Mouse (Mus musculus) heart, embryonic 14.5 days (tissue): ENCODE data around the gene Ttll8. TPM values are rescaled to one million over a fixed set of nuclear protein-coding genes. Genes with fewer than 3 reads are reported as not detected.

Experiments used
- ATAC-seq: fragments of 200-750 bp; cut with Nextera tagmentation; 2 replicates; pipeline ENCODE4 v1.8.0; 2017; ENCODE audit warnings: low read depth, moderate TSS enrichment; ENCODE audit not compliant: insufficient number of reproducible peaks, insufficient read depth, low FRiP score
- H3K27ac ChIP-seq, 2 experiments: fragments of 200-500 bp in 1 of 2; fragments of 300-500 bp in 1 of 2; sonication (generic) in 1 of 2; replicated peaks in 1 of 2; 2 replicates each; pipeline ENCODE4 v1.5.1; 2012 to 2014; ENCODE audit warnings: low read depth in 2 of 2, low read length in 2 of 2, control low read depth in 1 of 2, mild to moderate bottlenecking in 1 of 2, mixed read lengths in 1 of 2; ENCODE audit not compliant: control insufficient read depth in 1 of 2, insufficient read depth in 1 of 2
- H3K27me3 ChIP-seq: fragments of 300-500 bp; sonication (generic); 2 replicates; pipeline ENCODE4 v1.6.1; 2014; ENCODE audit warnings: mild to moderate bottlenecking, low read length, control low read depth; ENCODE audit not compliant: control insufficient read depth, insufficient read depth
- H3K36me3 ChIP-seq: fragments of 300-500 bp; sonication (generic); 2 replicates; pipeline ENCODE4 v1.6.1; 2014; ENCODE audit warnings: mild to moderate bottlenecking, control low read depth, low read length, mixed read lengths; ENCODE audit not compliant: control insufficient read depth, insufficient read depth
- H3K4me1 ChIP-seq, 2 experiments: fragments of 200-500 bp in 1 of 2; fragments of 300-500 bp in 1 of 2; sonication (generic) in 1 of 2; 2 replicates each; pipeline ENCODE4 v1.6.1; 2012 to 2014; ENCODE audit warnings: low read length in 2 of 2, control low read depth in 1 of 2, mixed read lengths in 1 of 2; ENCODE audit not compliant: control insufficient read depth in 2 of 2, insufficient read depth in 2 of 2
- H3K4me2 ChIP-seq: fragments of 300-500 bp; sonication (generic); 2 replicates; pipeline ENCODE4 v1.6.1; 2014; ENCODE audit warnings: mild to moderate bottlenecking, low read length
- H3K4me3 ChIP-seq, 2 experiments: fragments of 200-500 bp in 1 of 2; fragments of 300-500 bp in 1 of 2; sonication (generic) in 1 of 2; 2 replicates each; pipeline ENCODE4 v1.5.1; 2012 to 2014; ENCODE audit warnings: low read length in 2 of 2, mild to moderate bottlenecking in 2 of 2, control low read depth in 1 of 2, low read depth in 1 of 2, moderate library complexity in 1 of 2; ENCODE audit not compliant: control insufficient read depth in 1 of 2, insufficient read depth in 1 of 2
- H3K9ac ChIP-seq: fragments of 300-500 bp; sonication (generic); 2 replicates; pipeline ENCODE4 v1.6.1; 2014; ENCODE audit warnings: mild to moderate bottlenecking, low read length
- H3K9me3 ChIP-seq: fragments of 300-500 bp; sonication (generic); 2 replicates; pipeline ENCODE4 v1.6.1; 2016; ENCODE audit warnings: low read length, control low read depth; ENCODE audit not compliant: control insufficient read depth
- WGBS: fragments of 180-500 bp; shearing (Covaris S2); extraction: QIAGEN DNeasy Blood & Tissue Kit; methylation state at CpG from one replicate; pipeline ENCODE4 v1.1.7; 2014; 5-methylcytosine and 5-hydroxymethylcytosine counted together
- polyA plus RNA-seq: library from polyadenylated mRNA; unstranded; fragments of >200 nt; fragmentation: Nextera tagmentation; extraction: Ambion mirVana; gene quantifications from 2 replicates; pipeline ENCODE4 v1.2.1, GENCODE M21; 2014

Ttll8 gene
- polyA plus RNA-seq, 1 experiment from 2014 or later = not detected

GRCm38 (mm10) chr15:88892252-88892651, 62.0 kb downstream of the Ttll8 start:
- Histone ChIP-seq H3K36me3 (no peaks in the 10 kb centered on the region), H3K9ac (no peak overlapping the region), H3K4me3 (no peak overlapping the region), H3K27me3 (0 out of 2 replicates have a peak, but pooled peaks cover 7% of the 10 kb centered on the region), H3K4me2 (no peak overlapping the region), H3K27ac (no peak overlapping the region), H3K9me3 (no peaks in the 10 kb centered on the region), H3K4me1 (peaks cover 6 to 11% of the 10 kb centered on the region in 2 experiments)
- 83% methylated on average over 1 of the region's 1 CpGs for WGBS
- ATAC-seq = no peak

GRCm38 (mm10) chr15:88891676-88892040, 62.6 kb downstream of the Ttll8 start:
- Histone ChIP-seq H3K4me1 (peaks cover 6 to 11% of the 10 kb centered on the region in 2 experiments), H3K27ac (no peak overlapping the region), H3K27me3 (0 out of 2 replicates have a peak, but pooled peaks cover 7% of the 10 kb centered on the region), H3K9ac (no peak overlapping the region), H3K4me3 (peak overlapping the region; percentile 54 to 57; a peak in 3 of 4 replicates), H3K4me2 (peak overlapping the region; percentile 98), H3K9me3 (no peaks in the 10 kb centered on the region), H3K36me3 (no peaks in the 10 kb centered on the region)
- ATAC-seq = no peak
- WGBS = 67% methylated on average over 8 of the region's 8 CpGs

- no peaks in the 10 kb centered on the region for H3K36me3 ChIP-seq
- WGBS = 2% methylated on average over 31 of the region's 41 CpGs
- H3K4me2 ChIP-seq = peak overlapping the region; percentile 98
- peak; percentile 80 for ATAC-seq
- no peaks in the 10 kb centered on the region for H3K9me3 ChIP-seq
- H3K4me1 ChIP-seq = peaks cover 6 to 11% of the 10 kb centered on the region in 2 experiments
- H3K27ac ChIP-seq = 0 out of 4 replicates have a peak overlapping the region, but pooled peaks of 1 of the 2 experiments have one; percentile 24
- H3K27me3 ChIP-seq = 0 out of 2 replicates have a peak, but pooled peaks cover 7% of the 10 kb centered on the region
- H3K9ac ChIP-seq = peak overlapping the region; percentile 74
- peak overlapping the region; percentile 54 to 57 for H3K4me3 ChIP-seq
Measured at GRCm38 (mm10) chr15:88890751-88891675, 63.2 kb downstream of the Ttll8 start.

GRCm38 (mm10) chr15:88889994-88890393, 64.2 kb downstream of the Ttll8 start:
- H3K27ac ChIP-seq = no peak overlapping the region
- H3K27me3 ChIP-seq = 0 out of 2 replicates have a peak, but pooled peaks cover 7% of the 10 kb centered on the region
- H3K4me2 ChIP-seq = peak overlapping the region; percentile 98
- WGBS = 88% methylated on average over 3 of the region's 3 CpGs
- H3K4me1 ChIP-seq = peaks cover 6 to 11% of the 10 kb centered on the region in 2 experiments
- no peaks in the 10 kb centered on the region for H3K36me3 ChIP-seq
- H3K9me3 ChIP-seq = no peaks in the 10 kb centered on the region
- no peak for ATAC-seq
- no peak overlapping the region for H3K9ac ChIP-seq
- H3K4me3 ChIP-seq = 0 out of 4 replicates have a peak overlapping the region, but pooled peaks of 1 of the 2 experiments have one; percentile 57

GRCm38 (mm10) chr15:88889032-88889431, 65.2 kb downstream of the Ttll8 start:
- Histone ChIP-seq H3K9ac (no peak overlapping the region), H3K4me2 (no peak overlapping the region), H3K27ac (no peak overlapping the region), H3K4me3 (no peak overlapping the region), H3K36me3 (no peaks in the 10 kb centered on the region), H3K27me3 (0 out of 2 replicates have a peak, but pooled peaks cover 7% of the 10 kb centered on the region), H3K9me3 (no peaks in the 10 kb centered on the region), H3K4me1 (peaks cover 6 to 11% of the 10 kb centered on the region in 2 experiments)
- ATAC-seq = no peak
- 76% methylated on average over 3 of the region's 3 CpGs for WGBS

- no peak for ATAC-seq
- Histone ChIP-seq H3K27me3 (no peaks in the 10 kb centered on the region), H3K36me3 (no peaks in the 10 kb centered on the region), H3K9ac (no peak overlapping the region), H3K4me3 (no peak overlapping the region), H3K9me3 (no peaks in the 10 kb centered on the region), H3K27ac (no peak overlapping the region), H3K4me2 (no peak overlapping the region), H3K4me1 (peaks cover 0 to 2% of the 10 kb centered on the region in 2 experiments; a peak in 1 of 4 replicates)
- WGBS = 80% methylated on average over 6 of the region's 6 CpGs
Measured at GRCm38 (mm10) chr15:88885376-88885775, 68.8 kb downstream of the Ttll8 start.

- Histone ChIP-seq H3K27ac (no peak overlapping the region), H3K4me1 (no peaks in the 10 kb centered on the region), H3K4me3 (no peak overlapping the region), H3K9ac (no peak overlapping the region), H3K4me2 (no peak overlapping the region), H3K27me3 (no peaks in the 10 kb centered on the region), H3K36me3 (no peaks in the 10 kb centered on the region), H3K9me3 (no peaks in the 10 kb centered on the region)
- no peak for ATAC-seq
- WGBS = 83% methylated on average over 9 of the region's 9 CpGs
Measured at GRCm38 (mm10) chr15:88883342-88883741, 70.9 kb downstream of the Ttll8 start.
